Mouse (Mus musculus) layer of hippocampus, adult 9-10 months (tissue): ENCODE results near the gene H2-Eb2.
"Not testable (repeated sequence)": the region's sequence is repeated elsewhere in the genome, so short reads cannot be mapped to it uniquely, and the experiment has no call there.

Source experiments
- DNase-seq: peaks from one replicate; pipeline ENCODE4 v3.0.0; 2022; ENCODE audit warnings: low spot score

H2-Eb2 gene

GRCm38 (mm10) chr17:34306407-34306806, 19.1 kb upstream of the H2-Eb2 start:
- DNase-seq, result no peak

DNA sequence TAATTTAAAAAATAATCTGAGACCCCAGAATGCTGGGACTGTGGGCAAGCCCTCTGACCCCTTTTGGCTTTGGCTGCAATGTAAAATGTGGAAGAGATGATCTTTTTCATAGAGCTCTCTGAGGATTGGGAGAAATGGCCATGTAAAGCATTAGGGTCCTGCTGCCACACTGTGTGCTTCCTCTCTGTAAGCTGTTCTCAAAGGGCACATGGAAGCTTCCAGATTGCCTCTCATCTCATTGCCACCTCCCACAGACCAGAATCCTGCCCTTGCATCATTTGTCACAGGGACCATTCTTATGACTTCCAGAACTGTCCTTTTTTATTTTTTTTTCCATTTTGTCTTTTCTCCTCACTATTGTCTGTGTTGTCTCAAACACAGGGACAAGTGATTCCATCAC, 18.2 kb upstream of the H2-Eb2 start:
- DNase-seq, result no peak

- DNase-seq, result no peak
Observed at GRCm38 (mm10) chr17:34308161-34308560, 17.3 kb upstream of the H2-Eb2 start.

DNA sequence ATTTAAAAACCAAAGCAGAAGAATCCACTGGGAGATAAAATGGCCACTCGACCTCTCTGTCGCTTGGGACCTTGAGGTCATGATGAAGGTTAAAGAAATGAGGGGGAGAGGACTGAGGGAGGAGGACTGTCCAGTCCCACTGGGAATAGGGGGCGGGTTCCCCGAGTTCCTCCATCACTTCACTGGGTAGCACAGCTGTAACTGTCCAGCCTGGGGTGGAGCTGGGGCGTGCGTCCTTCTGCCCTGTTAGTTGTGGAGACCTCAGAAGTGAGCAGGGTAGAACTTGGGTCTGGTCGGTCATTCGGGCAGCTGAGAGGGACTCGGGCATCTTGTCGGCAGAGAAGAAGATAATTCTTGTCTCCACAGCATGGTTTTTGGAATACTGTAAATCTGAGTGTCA, 16.2 kb upstream of the H2-Eb2 start:
- no peak for DNase-seq

- DNase-seq, result no peak
Observed at GRCm38 (mm10) chr17:34309683-34310385, 15.6 kb upstream of the H2-Eb2 start.

GRCm38 (mm10) chr17:34310526-34310925, 14.9 kb upstream of the H2-Eb2 start:
- DNase-seq, result not testable (repeated sequence)

DNA sequence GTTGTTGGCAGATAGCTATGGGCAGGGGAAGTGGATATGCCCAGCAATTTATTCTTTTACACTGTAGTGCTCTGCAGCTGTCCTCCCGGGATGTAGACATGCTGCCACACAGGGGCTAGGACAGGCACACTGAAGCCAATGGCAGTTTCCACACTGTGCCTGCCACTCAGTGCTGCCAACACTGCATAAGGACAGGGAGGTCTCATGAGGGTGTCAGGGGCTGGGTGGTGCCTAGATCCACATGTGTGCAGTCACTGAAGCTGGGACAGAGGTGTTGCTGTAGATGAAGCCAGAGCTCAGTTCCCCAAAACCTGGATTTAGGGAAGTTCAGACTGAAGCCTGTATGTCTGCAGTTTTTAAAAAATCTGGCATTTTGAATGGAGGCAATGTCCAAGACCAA, 13.3 kb upstream of the H2-Eb2 start:
- no peak for DNase-seq

- peak; percentile 55 for DNase-seq
Observed at GRCm38 (mm10) chr17:34313393-34313792, 12.1 kb upstream of the H2-Eb2 start.

DNA sequence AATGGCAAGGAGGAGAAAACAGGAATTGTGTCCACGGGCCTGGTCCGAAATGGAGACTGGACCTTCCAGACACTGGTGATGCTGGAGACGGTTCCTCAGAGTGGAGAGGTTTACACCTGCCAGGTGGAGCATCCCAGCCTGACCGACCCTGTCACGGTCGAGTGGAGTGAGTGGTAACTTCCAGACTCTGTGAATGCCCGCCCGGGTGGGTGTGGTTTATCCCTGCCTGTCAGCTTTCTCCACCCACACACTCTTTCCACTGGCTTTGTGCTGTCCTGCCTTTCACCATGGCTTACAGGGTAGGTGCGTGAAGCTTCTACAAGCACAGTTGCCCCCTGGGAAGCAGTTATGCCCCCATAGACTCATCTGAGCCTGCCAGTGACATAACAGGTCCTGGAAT, 11.2 kb upstream of the H2-Eb2 start:
- DNase-seq, result no peak

- DNase-seq, result no peak
Observed at GRCm38 (mm10) chr17:34315512-34315911, 10.0 kb upstream of the H2-Eb2 start.

- no peak for DNase-seq
Observed at GRCm38 (mm10) chr17:34316697-34317096, 8.8 kb upstream of the H2-Eb2 start.

DNA sequence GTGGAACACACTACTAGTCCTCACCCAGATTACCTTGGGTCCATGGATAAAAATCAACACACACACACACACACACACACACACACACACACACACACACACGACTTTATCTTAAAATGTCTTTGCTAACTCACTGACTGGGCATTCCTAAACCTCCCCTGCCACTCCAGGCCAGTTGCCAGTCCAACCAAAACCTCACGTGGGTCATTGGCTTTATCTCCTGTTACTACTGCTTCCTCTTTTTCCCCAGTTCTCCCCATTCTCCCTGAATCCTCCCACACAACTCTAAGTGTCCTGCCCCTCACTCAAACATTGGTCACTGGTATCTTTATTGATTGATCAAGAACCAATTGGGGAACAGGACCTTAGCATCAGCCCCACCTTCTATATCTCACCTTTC, 8.2 kb upstream of the H2-Eb2 start:
- no peak for DNase-seq

- no peak for DNase-seq
Observed at GRCm38 (mm10) chr17:34326373-34326772, 908 bp downstream of the H2-Eb2 start.

DNA sequence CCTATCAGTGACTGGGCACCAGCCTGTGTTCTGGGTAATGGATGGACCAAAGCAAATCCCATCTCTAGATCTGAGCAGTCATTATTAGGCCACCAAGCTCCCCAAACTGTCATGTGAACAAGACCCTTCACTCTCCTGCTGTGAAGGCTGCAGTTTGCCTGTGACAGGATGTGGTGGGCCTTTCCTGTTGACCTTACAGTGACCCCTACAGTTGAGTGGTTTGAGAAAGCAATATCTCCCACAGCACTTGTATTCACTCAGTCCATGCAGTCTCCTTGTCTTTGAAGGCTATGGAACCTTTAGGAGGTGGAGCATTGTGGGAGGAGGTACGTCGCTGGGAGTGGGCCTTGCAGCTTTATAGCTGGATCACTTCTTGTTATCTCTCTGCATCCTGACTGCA, 4.3 kb downstream of the H2-Eb2 start:
- DNase-seq, result no peak

GRCm38 (mm10) chr17:34331200-34331599, 5.7 kb downstream of the H2-Eb2 start:
- no peak for DNase-seq

DNA sequence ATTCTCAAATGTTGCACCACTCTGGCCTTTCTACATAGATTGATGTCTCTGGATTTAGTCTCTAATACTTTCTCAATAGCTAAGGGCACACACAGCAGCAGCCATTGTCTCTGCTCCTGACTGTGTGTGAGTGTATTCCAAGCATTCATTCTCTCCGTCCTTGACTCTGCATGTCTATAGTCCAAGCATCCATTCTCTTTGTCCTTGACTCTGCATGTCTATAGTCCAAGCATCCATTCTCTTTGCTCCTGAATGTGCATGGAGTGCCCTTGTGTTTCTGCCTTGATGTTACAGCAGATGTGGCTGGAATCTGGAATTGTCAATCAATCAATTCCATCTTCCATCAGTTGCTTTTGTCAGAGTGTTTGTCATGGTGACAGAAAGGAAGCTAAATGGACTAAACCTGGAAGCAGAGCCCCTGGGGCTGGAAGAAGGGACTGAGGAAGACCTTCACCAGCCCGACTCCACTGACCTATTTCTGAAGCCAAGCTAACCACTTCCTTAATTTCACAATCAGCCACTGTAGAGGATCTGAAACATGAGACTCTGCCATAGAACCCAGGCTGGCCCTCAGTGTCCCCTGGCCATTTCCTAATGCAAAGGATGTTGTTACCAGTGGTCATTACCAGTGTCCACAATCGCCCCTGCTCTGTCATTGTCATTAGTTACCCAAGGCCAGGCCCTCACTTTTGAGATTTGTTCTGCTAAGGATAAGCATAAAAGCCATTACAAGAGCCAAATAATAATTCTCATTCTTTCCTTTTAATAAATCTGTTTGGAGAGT, 15.3 kb downstream of the H2-Eb2 start:
- DNase-seq, result no peak

GRCm38 (mm10) chr17:34344882-34345281, 19.4 kb downstream of the H2-Eb2 start:
- DNase-seq, result no peak

DNA sequence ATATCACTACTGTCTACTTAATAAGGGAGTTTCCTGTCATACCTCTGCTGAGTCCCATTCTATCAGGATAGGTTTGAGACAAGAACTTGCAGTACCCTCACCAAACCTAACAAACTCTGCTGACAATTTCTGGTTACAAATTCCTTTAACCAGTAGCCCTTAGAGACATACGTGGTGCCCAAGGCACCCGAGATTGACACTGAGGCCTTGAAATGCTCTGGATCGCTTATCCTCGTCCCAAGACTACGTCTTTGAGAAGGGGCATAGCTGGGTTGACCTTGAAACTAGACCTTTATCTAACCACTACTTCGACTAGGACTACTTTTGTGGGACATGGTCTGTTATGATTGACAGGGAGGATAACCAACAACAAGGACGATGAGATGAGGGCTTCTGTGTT, 20.0 kb downstream of the H2-Eb2 start:
- DNase-seq, result no peak

DNA sequence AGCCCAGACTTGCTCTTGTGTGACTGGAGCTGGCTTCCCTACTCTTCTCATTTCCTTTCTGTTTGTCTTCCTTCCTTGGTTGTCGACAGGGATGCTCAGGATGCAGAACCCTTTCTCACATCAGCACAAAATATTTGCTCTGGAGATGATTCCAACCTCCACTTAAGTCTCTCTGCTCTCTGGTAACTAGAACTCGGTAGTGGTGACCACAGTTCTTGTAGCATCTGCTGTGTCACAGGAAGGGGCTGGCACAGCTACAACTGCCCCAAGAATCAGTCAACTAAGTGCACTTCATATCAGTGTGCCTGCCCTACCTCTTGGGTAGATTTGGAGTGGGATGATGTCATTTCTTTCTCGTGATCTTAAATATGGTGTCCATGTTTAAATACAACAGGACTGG, 20.6 kb downstream of the H2-Eb2 start:
- DNase-seq, result no peak

GRCm38 (mm10) chr17:34347606-34348308, 22.3 kb downstream of the H2-Eb2 start:
- DNase-seq, result peak; percentile 88

GRCm38 (mm10) chr17:34349429-34349828, 24.0 kb downstream of the H2-Eb2 start:
- DNase-seq, result peak; percentile 81

DNA sequence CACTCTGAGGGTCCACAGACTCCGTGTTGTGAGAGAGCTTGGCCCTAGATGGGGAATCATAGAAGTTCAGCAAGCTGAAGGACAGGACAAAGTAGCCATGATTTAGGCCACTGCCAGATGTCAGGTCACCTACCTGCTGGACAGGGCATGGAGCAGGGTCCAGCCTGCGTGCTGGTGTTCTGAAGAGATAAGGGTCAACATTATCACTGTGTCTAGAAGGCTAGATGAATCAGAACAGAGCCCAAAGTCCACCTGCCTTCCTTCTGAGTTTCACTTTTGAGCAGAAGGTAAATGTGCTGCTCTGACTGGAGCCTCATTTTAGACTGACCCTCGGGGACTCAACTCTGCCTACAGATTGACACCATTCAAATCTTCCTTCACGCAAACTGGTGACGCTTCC, 29.1 kb downstream of the H2-Eb2 start, which contains the start of gene Btnl2:
TSS of gene Btnl2 (plus strand) at position 284 of the 400 bp plus-strand sequence.
- DNase-seq, result no peak

- no peak for DNase-seq
Observed at GRCm38 (mm10) chr17:34354940-34355339, 29.5 kb downstream of the H2-Eb2 start.
